Mouse (Mus musculus): ENCODE data around the gene Mast4. TPM values are rescaled to one million over a fixed set of nuclear protein-coding genes. Genes with fewer than 3 reads are reported as not detected.

Mast4 gene
- polyA plus RNA-seq, 1 experiment from 2014 or later, result 21.1 TPM

GRCm38 (mm10) chr13:102957508-102958272 is 376.6 kb downstream of the Mast4 start:
- peaks cover 10% of the 10 kb centered on the region for H3K4me1 ChIP-seq (ENCODE audit: control insufficient read depth, insufficient read depth, low read length)
- H3K27me3 ChIP-seq (replicated peaks; ENCODE audit: control insufficient read depth, insufficient read depth, low read length), result 0 out of 2 replicates have a peak, but pooled peaks cover 3% of the 10 kb centered on the region
- no peaks in the 10 kb centered on the region for H3K36me3 ChIP-seq (ENCODE audit: control insufficient read depth, insufficient read depth, low read length)
- WGBS, result 7% methylated on average over 15 of the region's 15 CpGs
- H3K27ac ChIP-seq (replicated peaks; ENCODE audit: low read depth, low read length), result 0 out of 2 replicates have a peak overlapping the region, but pooled peaks have one; percentile 44
- peak overlapping the region; percentile 28 for H3K4me3 ChIP-seq (ENCODE audit: low read depth, low read length)
- H3K9me3 ChIP-seq (ENCODE audit: control insufficient read depth, low read length), result no peaks in the 10 kb centered on the region
- ATAC-seq (ENCODE audit: low read depth) (peak; percentile 68), DNase-seq (ENCODE audit: low spot score) (peak; percentile 67)
- H3K9ac ChIP-seq (ENCODE audit: low read depth, low read length), result peak overlapping the region; percentile 41; the same call in 1 of the 2 replicates
- H3K4me2 ChIP-seq (ENCODE audit: low read depth, low read length), result peak overlapping the region; percentile 63

- H3K9me3 ChIP-seq (ENCODE audit: control insufficient read depth, low read length), result no peaks in the 10 kb centered on the region
- no peak for DNase-seq (ENCODE audit: low spot score)
- ATAC-seq (ENCODE audit: low read depth), result no peak
- no peak overlapping the region for H3K27ac ChIP-seq (replicated peaks; ENCODE audit: low read depth, low read length)
- H3K36me3 ChIP-seq (ENCODE audit: control insufficient read depth, insufficient read depth, low read length), result no peaks in the 10 kb centered on the region
- H3K27me3 ChIP-seq (replicated peaks; ENCODE audit: control insufficient read depth, insufficient read depth, low read length), result 0 out of 2 replicates have a peak, but pooled peaks cover 3% of the 10 kb centered on the region
- no peak overlapping the region for H3K4me3 ChIP-seq (ENCODE audit: low read depth, low read length)
- WGBS, result 81% methylated on average over 2 of the region's 2 CpGs
- peaks cover 10% of the 10 kb centered on the region for H3K4me1 ChIP-seq (ENCODE audit: control insufficient read depth, insufficient read depth, low read length)
- no peak overlapping the region for H3K9ac ChIP-seq (ENCODE audit: low read depth, low read length)
- no peak overlapping the region for H3K4me2 ChIP-seq (ENCODE audit: low read depth, low read length)
Observed at GRCm38 (mm10) chr13:102955506-102955905, 378.8 kb downstream of the Mast4 start.

DNA sequence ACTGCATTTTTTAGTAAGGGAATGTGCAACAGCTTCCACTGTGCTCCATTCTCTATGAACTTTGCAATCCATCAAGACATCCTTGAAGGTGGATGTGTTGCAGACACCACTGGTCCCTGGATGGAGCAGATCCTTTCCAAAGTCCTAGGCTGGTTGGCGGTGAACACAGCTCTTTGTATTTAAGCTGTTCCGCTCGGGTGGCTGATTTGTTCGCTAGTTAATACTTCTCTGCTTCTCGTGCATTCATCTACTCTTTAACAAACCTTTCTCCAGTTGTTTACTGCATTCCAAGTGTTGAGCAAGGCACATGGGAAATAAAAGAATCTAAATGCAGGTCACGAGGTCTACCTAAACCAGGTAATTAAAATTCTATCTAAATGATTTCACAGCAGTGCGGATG is 384.5 kb downstream of the Mast4 start:
- Histone ChIP-seq H3K36me3 (ENCODE audit: control insufficient read depth, insufficient read depth, low read length) (no peaks in the 10 kb centered on the region), H3K27ac (replicated peaks; ENCODE audit: low read depth, low read length) (no peak overlapping the region), H3K4me3 (ENCODE audit: low read depth, low read length) (no peak overlapping the region), H3K9me3 (ENCODE audit: control insufficient read depth, low read length) (no peaks in the 10 kb centered on the region), H3K4me2 (ENCODE audit: low read depth, low read length) (no peak overlapping the region), H3K4me1 (ENCODE audit: control insufficient read depth, insufficient read depth, low read length) (no peaks in the 10 kb centered on the region), H3K27me3 (replicated peaks; ENCODE audit: control insufficient read depth, insufficient read depth, low read length) (no peaks in the 10 kb centered on the region), H3K9ac (ENCODE audit: low read depth, low read length) (no peak overlapping the region)
- WGBS, result 59% methylated on average over 7 of the region's 7 CpGs
- DNase-seq (ENCODE audit: low spot score) (no peak), ATAC-seq (ENCODE audit: low read depth) (no peak)

DNA sequence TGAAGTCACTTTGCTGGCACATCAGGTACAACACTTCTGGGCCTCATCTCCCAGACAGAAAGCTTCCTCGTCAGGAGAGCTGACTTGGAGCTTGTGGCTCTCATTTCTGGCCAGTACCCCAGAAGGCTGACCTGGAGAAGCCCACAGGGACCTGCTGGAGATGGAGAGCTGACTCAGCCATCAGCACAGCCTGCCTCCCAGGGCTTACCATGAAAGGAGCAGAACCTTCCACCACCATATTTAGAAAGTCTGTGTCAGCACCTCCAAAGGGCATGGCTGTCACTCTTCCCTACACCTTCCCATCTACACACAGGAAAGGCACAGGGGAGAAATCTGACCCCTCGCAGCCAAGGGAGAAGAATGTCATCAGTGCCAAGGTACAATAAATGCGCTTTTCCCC is 385.3 kb downstream of the Mast4 start:
- H3K9me3 ChIP-seq (ENCODE audit: control insufficient read depth, low read length), result no peaks in the 10 kb centered on the region

DNA sequence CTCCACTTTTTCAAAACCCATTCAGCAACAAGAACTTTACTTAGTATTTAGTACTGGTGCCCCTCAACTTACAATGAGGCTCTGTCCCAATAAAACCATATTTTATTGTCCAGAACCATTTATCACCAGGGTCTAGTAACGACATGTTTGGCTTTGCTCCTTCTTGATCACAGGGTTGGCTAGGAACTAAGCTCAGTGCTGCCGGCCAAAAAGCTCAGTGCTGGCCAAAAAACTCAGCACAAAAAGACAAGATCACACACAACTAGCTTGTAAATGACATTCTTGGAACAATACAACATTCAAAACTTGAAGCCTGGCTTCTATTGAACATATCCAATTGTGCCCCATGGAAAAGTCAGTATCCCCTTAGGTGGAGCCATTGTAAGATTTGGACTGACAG is 386.8 kb downstream of the Mast4 start:
- no peak overlapping the region for H3K27ac ChIP-seq (replicated peaks; ENCODE audit: low read depth, low read length)
- 77% methylated on average over 2 of the region's 2 CpGs for WGBS
- ATAC-seq (ENCODE audit: low read depth) (no peak), DNase-seq (ENCODE audit: low spot score) (no peak)
- no peak overlapping the region for H3K4me2 ChIP-seq (ENCODE audit: low read depth, low read length)
- H3K9me3 ChIP-seq (ENCODE audit: control insufficient read depth, low read length), result no peaks in the 10 kb centered on the region
- no peaks in the 10 kb centered on the region for H3K36me3 ChIP-seq (ENCODE audit: control insufficient read depth, insufficient read depth, low read length)
- no peak overlapping the region for H3K9ac ChIP-seq (ENCODE audit: low read depth, low read length)
- no peaks in the 10 kb centered on the region for H3K27me3 ChIP-seq (replicated peaks; ENCODE audit: control insufficient read depth, insufficient read depth, low read length)
- H3K4me3 ChIP-seq (ENCODE audit: low read depth, low read length), result no peak overlapping the region
- H3K4me1 ChIP-seq (ENCODE audit: control insufficient read depth, insufficient read depth, low read length), result no peaks in the 10 kb centered on the region

More for the DNA sequence above, 385.3 kb downstream of the Mast4 start:
- WGBS, result 80% methylated on average over 3 of the region's 3 CpGs
- Histone ChIP-seq H3K9ac (ENCODE audit: low read depth, low read length) (no peak overlapping the region), H3K36me3 (ENCODE audit: control insufficient read depth, insufficient read depth, low read length) (no peaks in the 10 kb centered on the region), H3K4me2 (ENCODE audit: low read depth, low read length) (no peak overlapping the region), H3K27ac (replicated peaks; ENCODE audit: low read depth, low read length) (no peak overlapping the region), H3K4me3 (ENCODE audit: low read depth, low read length) (no peak overlapping the region), H3K4me1 (ENCODE audit: control insufficient read depth, insufficient read depth, low read length) (no peaks in the 10 kb centered on the region), H3K27me3 (replicated peaks; ENCODE audit: control insufficient read depth, insufficient read depth, low read length) (no peaks in the 10 kb centered on the region)
- no peak for ATAC-seq (ENCODE audit: low read depth)
- no peak for DNase-seq (ENCODE audit: low spot score)

- 88% methylated on average over 13 of the region's 13 CpGs for WGBS
Observed at GRCm38 (mm10) chr13:102946024-102946821, 388.1 kb downstream of the Mast4 start.

GRCm38 (mm10) chr13:102945450-102945849 is 388.8 kb downstream of the Mast4 start:
- ATAC-seq (ENCODE audit: low read depth), result no peak
- no peak for DNase-seq (ENCODE audit: low spot score)
- WGBS, result 84% methylated on average over 7 of the region's 7 CpGs

More at GRCm38 (mm10) chr13:102946024-102946821, 388.1 kb downstream of the Mast4 start:
- H3K27ac ChIP-seq (replicated peaks; ENCODE audit: low read depth, low read length), result no peak overlapping the region
- DNase-seq (ENCODE audit: low spot score), result no peak
- no peak overlapping the region for H3K9ac ChIP-seq (ENCODE audit: low read depth, low read length)
- no peaks in the 10 kb centered on the region for H3K4me1 ChIP-seq (ENCODE audit: control insufficient read depth, insufficient read depth, low read length)
- H3K36me3 ChIP-seq (ENCODE audit: control insufficient read depth, insufficient read depth, low read length), result no peaks in the 10 kb centered on the region
- no peak for ATAC-seq (ENCODE audit: low read depth)
- no peak overlapping the region for H3K4me2 ChIP-seq (ENCODE audit: low read depth, low read length)
- H3K9me3 ChIP-seq (ENCODE audit: control insufficient read depth, low read length), result no peaks in the 10 kb centered on the region
- H3K4me3 ChIP-seq (ENCODE audit: low read depth, low read length), result no peak overlapping the region
- H3K27me3 ChIP-seq (replicated peaks; ENCODE audit: control insufficient read depth, insufficient read depth, low read length), result no peaks in the 10 kb centered on the region

DNA sequence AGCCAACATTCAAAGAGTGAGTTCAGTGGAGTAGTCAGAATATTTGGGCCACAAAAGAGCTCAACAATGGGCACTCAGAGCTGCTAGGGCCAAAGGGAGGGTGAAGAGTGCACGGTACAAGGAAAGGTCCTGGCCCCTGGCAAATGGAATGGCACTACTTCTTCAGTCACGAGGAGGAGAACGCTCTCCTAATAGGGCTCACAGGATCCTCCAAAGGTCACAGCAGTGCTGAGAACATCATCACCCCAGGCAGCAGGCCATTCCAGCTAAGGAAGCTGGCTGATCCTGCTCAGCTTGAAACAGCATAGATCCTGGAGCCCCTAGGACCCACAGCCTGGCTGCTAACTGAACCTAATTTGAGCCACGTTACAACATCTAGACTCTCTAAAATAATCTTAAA is 389.8 kb downstream of the Mast4 start:
- ATAC-seq (ENCODE audit: low read depth), result no peak
- Histone ChIP-seq H3K4me3 (ENCODE audit: low read depth, low read length) (no peak overlapping the region), H3K27me3 (replicated peaks; ENCODE audit: control insufficient read depth, insufficient read depth, low read length) (no peaks in the 10 kb centered on the region), H3K9ac (ENCODE audit: low read depth, low read length) (no peak overlapping the region), H3K9me3 (ENCODE audit: control insufficient read depth, low read length) (no peaks in the 10 kb centered on the region), H3K4me2 (ENCODE audit: low read depth, low read length) (no peak overlapping the region), H3K4me1 (ENCODE audit: control insufficient read depth, insufficient read depth, low read length) (no peaks in the 10 kb centered on the region), H3K36me3 (ENCODE audit: control insufficient read depth, insufficient read depth, low read length) (no peaks in the 10 kb centered on the region), H3K27ac (replicated peaks; ENCODE audit: low read depth, low read length) (no peak overlapping the region)
- WGBS, result 59% methylated on average over 4 of the region's 4 CpGs
- no peak for DNase-seq (ENCODE audit: low spot score)

More at GRCm38 (mm10) chr13:102945450-102945849, 388.8 kb downstream of the Mast4 start:
- Histone ChIP-seq H3K4me3 (ENCODE audit: low read depth, low read length) (no peak overlapping the region), H3K36me3 (ENCODE audit: control insufficient read depth, insufficient read depth, low read length) (no peaks in the 10 kb centered on the region), H3K27me3 (replicated peaks; ENCODE audit: control insufficient read depth, insufficient read depth, low read length) (no peaks in the 10 kb centered on the region), H3K9ac (ENCODE audit: low read depth, low read length) (no peak overlapping the region), H3K4me1 (ENCODE audit: control insufficient read depth, insufficient read depth, low read length) (no peaks in the 10 kb centered on the region), H3K27ac (replicated peaks; ENCODE audit: low read depth, low read length) (no peak overlapping the region), H3K9me3 (ENCODE audit: control insufficient read depth, low read length) (no peaks in the 10 kb centered on the region), H3K4me2 (ENCODE audit: low read depth, low read length) (no peak overlapping the region)
